Mouse (Mus musculus) heart, embryonic 15.5 days (tissue): ENCODE measurements at regions not wholly inside any gene's neighbourhood (a gene's known extent, or its start where the extent isn't known, plus 50 kb on each side); places are given as distances from the start of the nearest gene placed in this dataset.
"Not testable (repeated sequence)": the region's sequence is repeated elsewhere in the genome, so short reads cannot be mapped to it uniquely, and the experiment has no call there.

Experiments
- ATAC-seq: fragments of 200-750 bp; cut with Nextera tagmentation; replicated peaks from 2 replicates; pipeline ENCODE4 v1.8.0; 2017; ENCODE audit warnings: low read depth, moderate TSS enrichment; ENCODE audit not compliant: insufficient number of reproducible peaks, insufficient read depth, low FRiP score
- H3K27ac ChIP-seq: fragments of 300-500 bp; sonication (generic); 2 replicates; pipeline ENCODE4 v1.5.1; 2015; ENCODE audit warnings: mild to moderate bottlenecking, inconsistent platforms
- H3K27me3 ChIP-seq: fragments of 300-500 bp; sonication (generic); 2 replicates; pipeline ENCODE4 v1.6.1; 2015; ENCODE audit warnings: inconsistent platforms
- H3K36me3 ChIP-seq: fragments of 300-500 bp; sonication (generic); 2 replicates; pipeline ENCODE4 v1.6.1; 2015; ENCODE audit warnings: mild to moderate bottlenecking, inconsistent platforms
- H3K4me1 ChIP-seq: fragments of 300-500 bp; sonication (generic); replicated peaks from 2 replicates; pipeline ENCODE4 v1.6.1; 2015; ENCODE audit warnings: inconsistent platforms
- H3K4me2 ChIP-seq: fragments of 300-500 bp; sonication (generic); 2 replicates; pipeline ENCODE4 v1.6.1; 2015; ENCODE audit warnings: inconsistent platforms, mild to moderate bottlenecking, moderate library complexity
- H3K4me3 ChIP-seq: fragments of 300-500 bp; sonication (generic); 2 replicates; pipeline ENCODE4 v1.5.1; 2015; ENCODE audit warnings: mild to moderate bottlenecking, inconsistent platforms
- H3K9ac ChIP-seq: fragments of 300-500 bp; sonication (generic); 2 replicates; pipeline ENCODE4 v1.6.1; 2015; ENCODE audit warnings: mild to moderate bottlenecking, inconsistent platforms
- H3K9me3 ChIP-seq: fragments of 300-500 bp; sonication (generic); replicated peaks from 2 replicates; pipeline ENCODE4 v1.6.1; 2016; ENCODE audit warnings: inconsistent platforms
- WGBS: fragments of 180-500 bp; shearing (Covaris S2); methylation state at CpG from one replicate; pipeline ENCODE4 v1.1.7; 2015; ENCODE audit warnings: mixed read lengths; 5-methylcytosine and 5-hydroxymethylcytosine counted together

DNA sequence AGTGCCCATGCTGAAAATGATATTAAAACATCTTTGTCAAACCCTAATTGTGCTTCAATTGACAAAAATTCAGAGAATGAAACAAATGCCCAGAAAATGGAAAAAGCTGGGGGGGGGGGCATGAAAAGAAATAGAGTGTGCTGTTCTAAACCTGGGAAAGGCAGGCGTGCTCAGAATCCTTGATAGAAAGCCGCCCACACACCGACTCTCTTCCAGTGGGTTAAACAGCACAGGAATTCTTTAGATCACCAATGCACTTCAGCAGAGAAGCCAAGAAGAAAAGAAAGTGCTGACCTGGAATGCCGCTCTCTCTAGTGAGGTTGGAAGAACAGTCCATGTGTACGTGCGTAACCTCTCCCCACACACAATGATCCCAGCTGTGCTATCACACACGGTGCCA, 113.4 kb upstream of the Kcnk2 start:
- H3K4me3 ChIP-seq: no peak overlapping the region
- H3K27me3 ChIP-seq: no peaks in the 10 kb centered on the region
- H3K4me2 ChIP-seq: no peak overlapping the region
- no peak for ATAC-seq
- H3K9me3 ChIP-seq: no peaks in the 10 kb centered on the region
- H3K36me3 ChIP-seq: no peaks in the 10 kb centered on the region
- no peaks in the 10 kb centered on the region for H3K4me1 ChIP-seq
- WGBS: 65% methylated on average over 7 of the region's 7 CpGs
- H3K9ac ChIP-seq: no peak overlapping the region
- no peak overlapping the region for H3K27ac ChIP-seq

DNA sequence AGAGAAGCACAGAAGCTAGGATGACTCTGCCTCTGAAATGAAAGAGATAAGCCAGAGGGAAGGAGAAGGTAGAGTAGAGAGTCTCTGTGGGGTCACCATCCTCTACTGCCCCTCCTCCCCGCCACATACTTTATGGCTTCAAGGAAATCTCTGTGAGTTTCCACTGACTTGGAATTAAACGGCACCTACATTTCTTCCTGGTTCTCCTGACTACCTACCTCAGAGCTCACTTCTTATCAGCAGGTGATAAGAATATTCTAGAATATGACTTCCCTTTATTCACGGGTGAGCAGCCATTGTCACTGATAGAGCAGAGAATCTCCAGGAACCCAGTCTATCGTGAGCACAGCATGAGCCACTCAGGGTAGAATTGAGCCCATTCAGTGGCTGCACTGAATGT, 111.3 kb upstream of the Kcnk2 start:
- Histone ChIP-seq H3K4me1 (no peaks in the 10 kb centered on the region), H3K27me3 (no peaks in the 10 kb centered on the region), H3K9ac (no peak overlapping the region), H3K4me2 (no peak overlapping the region), H3K36me3 (no peaks in the 10 kb centered on the region), H3K9me3 (peaks cover 7% of the 10 kb centered on the region; the same call in 1 of the 2 replicates), H3K27ac (no peak overlapping the region), H3K4me3 (no peak overlapping the region)
- ATAC-seq: no peak
- WGBS: 65% methylated on average over 4 of the region's 4 CpGs

DNA sequence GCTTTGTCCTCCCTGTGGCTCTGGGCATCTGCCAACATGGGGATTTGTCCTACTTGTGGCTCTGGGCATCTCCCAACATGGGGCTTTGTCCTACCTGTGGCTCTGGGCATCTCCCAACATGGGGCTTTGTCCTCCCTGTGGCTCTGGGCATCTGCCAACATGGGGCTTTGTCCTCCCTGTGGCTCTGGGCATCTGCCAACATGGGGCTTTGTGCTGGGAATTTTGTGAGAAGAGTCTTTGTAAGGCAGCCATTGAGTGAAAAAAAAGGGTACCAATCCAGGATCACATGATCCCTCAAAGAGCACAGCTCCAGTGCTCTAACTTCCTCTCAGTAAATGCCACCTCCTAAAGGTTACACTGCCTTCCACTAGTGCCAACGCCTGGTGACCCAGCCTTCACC, 105.2 kb upstream of the Kcnk2 start:
- 81% methylated on average over 1 of the region's 1 CpGs for WGBS
- not testable (repeated sequence) for H3K4me3 ChIP-seq, H3K4me1 ChIP-seq, H3K4me2 ChIP-seq, H3K36me3 ChIP-seq, H3K27me3 ChIP-seq, H3K9me3 ChIP-seq, H3K9ac ChIP-seq, ATAC-seq, H3K27ac ChIP-seq

DNA sequence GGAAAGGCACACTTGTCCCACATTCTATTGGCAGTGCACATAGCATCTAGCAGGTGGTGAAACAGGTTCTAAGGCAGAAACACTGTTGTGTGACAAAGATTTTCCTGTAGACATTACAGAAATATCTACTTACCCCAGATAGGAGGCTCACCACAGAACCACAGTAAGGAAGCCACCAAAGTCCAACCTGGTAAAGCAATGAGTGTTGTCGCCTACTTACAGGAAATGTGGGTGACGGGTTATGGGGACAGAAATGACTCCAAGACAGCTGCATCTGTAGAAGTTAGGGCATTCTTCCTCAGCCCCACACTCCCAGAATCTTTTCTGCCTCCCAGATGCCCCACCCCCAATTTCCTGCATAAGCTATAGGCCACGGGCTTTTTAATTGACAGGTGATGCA, 97.6 kb upstream of the Kcnk2 start:
- H3K9me3 ChIP-seq: no peaks in the 10 kb centered on the region
- no peaks in the 10 kb centered on the region for H3K4me1 ChIP-seq
- ATAC-seq: no peak
- H3K4me3 ChIP-seq: no peak overlapping the region
- no peaks in the 10 kb centered on the region for H3K36me3 ChIP-seq
- no peak overlapping the region for H3K27ac ChIP-seq
- no peaks in the 10 kb centered on the region for H3K27me3 ChIP-seq
- WGBS: 57% methylated on average over 3 of the region's 3 CpGs
- no peak overlapping the region for H3K4me2 ChIP-seq
- no peak overlapping the region for H3K9ac ChIP-seq

DNA sequence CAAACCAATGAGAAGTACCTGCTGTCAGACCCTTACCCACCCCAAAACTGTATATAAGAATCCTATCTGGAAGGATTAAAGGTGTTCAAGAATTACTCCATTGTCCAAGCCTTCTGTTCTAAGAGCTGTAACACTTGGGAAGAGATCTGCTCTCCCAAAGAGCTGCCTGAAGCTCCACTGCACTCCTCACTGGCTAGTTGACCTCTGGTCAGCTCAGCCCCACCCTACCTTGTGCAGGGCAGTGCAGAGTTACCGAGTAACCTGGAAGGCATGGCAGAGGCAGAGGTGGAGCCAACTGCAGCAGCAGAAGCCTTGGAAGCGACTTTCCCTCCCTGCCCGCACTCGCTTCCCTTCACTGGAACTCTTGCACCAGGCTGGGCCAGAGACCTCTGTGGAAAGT, 97.1 kb upstream of the Kcnk2 start:
- Histone ChIP-seq H3K27me3 (no peaks in the 10 kb centered on the region), H3K4me3 (no peak overlapping the region), H3K9me3 (no peaks in the 10 kb centered on the region), H3K4me1 (no peaks in the 10 kb centered on the region), H3K36me3 (no peaks in the 10 kb centered on the region), H3K4me2 (no peak overlapping the region), H3K27ac (no peak overlapping the region), H3K9ac (no peak overlapping the region)
- 63% methylated on average over 4 of the region's 4 CpGs for WGBS
- no peak for ATAC-seq

DNA sequence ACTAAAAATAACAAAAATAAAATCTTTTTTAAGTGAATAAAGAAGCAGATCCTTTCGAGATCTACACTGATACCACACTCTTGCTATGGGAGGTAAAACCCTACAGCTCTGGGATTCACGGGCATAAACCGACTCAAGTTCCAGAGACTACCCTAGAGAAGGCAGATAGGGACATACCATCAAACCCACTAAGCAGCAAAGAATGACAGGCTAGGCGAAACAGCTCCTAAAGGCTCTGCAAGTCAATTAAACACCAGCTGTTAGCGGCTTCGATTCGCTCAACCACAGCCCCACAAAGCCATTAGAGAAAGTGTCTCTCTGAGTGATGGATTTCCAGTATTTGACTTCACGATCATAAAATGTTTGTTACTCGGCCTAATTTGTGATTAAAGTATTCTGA, 95.0 kb upstream of the Kcnk2 start:
- no peak overlapping the region for H3K4me3 ChIP-seq
- no peaks in the 10 kb centered on the region for H3K27me3 ChIP-seq
- no peak overlapping the region for H3K4me2 ChIP-seq
- H3K27ac ChIP-seq: no peak overlapping the region
- no peaks in the 10 kb centered on the region for H3K4me1 ChIP-seq
- H3K9me3 ChIP-seq: no peaks in the 10 kb centered on the region
- H3K36me3 ChIP-seq: no peaks in the 10 kb centered on the region
- 78% methylated on average over 9 of the region's 9 CpGs for WGBS
- ATAC-seq: no peak
- H3K9ac ChIP-seq: no peak overlapping the region

DNA sequence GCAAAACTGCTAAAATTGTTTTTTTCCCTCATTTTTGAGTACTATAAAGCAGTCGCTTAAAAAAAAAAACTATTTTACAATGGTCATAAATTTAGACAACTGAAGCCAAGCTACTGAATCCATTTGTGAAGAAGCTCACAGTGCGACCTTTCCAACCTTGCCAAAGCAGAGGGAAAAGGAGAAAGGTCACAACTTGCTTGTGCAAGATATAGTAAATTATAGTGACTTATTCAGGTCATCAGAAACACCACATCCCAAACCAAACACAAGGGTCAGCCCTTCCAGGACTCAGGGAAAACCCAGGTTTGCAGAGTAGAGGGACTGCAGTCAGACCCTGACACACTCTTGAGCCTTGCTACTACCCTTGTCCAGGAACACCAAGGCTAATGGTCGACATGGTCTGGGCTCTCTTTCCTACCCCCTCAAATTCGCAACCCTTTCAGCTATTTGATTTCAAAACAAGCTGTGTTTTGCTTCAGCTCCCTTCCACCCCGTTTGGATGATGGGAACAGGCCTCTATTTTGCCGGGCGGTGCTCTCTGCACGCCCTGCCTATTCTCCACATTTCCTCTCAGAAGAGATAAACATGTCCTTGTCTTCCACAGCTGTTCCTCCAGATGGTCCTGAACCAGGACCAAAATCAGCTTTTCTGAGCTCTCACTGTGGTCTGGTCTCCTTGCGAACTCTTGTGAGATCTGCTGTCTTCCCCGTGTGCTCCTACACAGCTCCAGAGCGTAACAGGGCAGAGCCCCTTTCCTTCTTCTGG, 93.5 kb upstream of the Kcnk2 start:
- 0 out of 2 replicates have a peak, but pooled peaks have one; percentile 47 for ATAC-seq
- no peak overlapping the region for H3K4me3 ChIP-seq
- no peak overlapping the region for H3K9ac ChIP-seq
- 61% methylated on average over 11 of the region's 11 CpGs for WGBS
- H3K27me3 ChIP-seq: no peaks in the 10 kb centered on the region
- no peaks in the 10 kb centered on the region for H3K4me1 ChIP-seq
- no peaks in the 10 kb centered on the region for H3K36me3 ChIP-seq
- H3K9me3 ChIP-seq: no peaks in the 10 kb centered on the region
- no peak overlapping the region for H3K4me2 ChIP-seq
- no peak overlapping the region for H3K27ac ChIP-seq

DNA sequence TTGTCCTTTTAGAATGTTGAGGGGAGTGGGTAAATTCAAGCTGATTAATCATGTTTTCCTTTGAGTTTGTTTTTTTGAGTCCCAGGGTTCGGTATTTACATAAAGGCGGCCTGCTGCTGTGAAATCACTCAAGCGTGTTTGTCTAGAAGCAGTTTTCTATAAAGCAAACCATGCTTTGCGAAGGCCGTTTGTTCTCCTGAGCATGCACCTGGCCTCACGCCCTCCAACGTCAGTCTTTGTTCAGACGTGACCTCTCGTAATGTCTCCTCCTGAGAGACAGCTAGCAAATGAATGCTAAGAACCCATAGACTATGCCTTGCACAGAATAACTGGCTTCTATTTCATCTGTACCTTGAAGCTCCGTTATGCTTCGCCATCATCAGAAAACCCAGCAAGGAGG, 92.8 kb upstream of the Kcnk2 start:
- Histone ChIP-seq H3K4me2 (no peak overlapping the region), H3K27ac (no peak overlapping the region), H3K9ac (no peak overlapping the region), H3K4me1 (no peaks in the 10 kb centered on the region), H3K4me3 (no peak overlapping the region), H3K9me3 (no peaks in the 10 kb centered on the region), H3K27me3 (no peaks in the 10 kb centered on the region), H3K36me3 (no peaks in the 10 kb centered on the region)
- ATAC-seq: no peak
- WGBS: 83% methylated on average over 11 of the region's 11 CpGs

DNA sequence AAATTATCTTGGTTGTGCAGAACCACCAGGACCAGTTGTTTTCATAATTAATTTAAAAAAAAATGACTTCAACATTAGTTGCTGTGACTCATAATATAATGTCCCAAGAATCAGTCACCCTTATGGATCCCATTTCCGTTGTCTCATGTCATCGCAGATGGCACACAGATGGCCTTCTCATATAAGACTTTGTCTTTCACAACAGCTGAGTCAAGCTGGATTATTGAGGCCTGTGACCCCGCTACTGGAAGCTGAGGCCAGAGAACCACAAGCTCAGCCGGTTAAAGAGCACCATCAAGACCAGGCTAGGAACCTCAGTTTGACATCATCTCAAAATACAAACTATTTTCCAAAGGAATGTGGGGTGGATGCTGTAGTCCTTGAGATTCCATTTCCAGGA, 83.3 kb upstream of the Kcnk2 start:
- Histone ChIP-seq H3K27ac (no peak overlapping the region), H3K27me3 (no peaks in the 10 kb centered on the region), H3K36me3 (no peaks in the 10 kb centered on the region), H3K4me1 (no peaks in the 10 kb centered on the region), H3K4me2 (no peak overlapping the region), H3K9ac (no peak overlapping the region), H3K4me3 (no peak overlapping the region), H3K9me3 (no peaks in the 10 kb centered on the region)
- ATAC-seq: no peak
- WGBS: 86% methylated on average over 4 of the region's 4 CpGs

DNA sequence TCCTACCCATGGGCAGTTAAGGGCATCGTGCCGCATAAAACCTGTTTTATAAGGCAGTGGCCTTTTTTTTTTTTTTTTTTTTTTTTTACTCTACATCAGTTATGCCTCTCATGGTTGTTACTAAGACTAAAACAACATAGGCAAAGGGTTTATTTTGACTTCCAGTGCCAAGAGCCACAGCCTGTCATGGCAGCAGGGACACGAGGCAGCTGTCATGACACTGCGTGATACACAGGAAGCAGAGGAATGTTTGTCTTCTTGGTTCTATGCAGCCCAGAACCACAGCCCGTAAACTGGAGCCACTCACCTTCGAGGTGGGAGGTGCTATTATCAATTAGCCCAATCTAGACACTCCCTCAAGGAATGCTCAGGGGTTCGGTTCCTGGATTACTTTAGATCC, 81.3 kb upstream of the Kcnk2 start:
- H3K4me2 ChIP-seq: no peak overlapping the region
- H3K4me1 ChIP-seq: no peaks in the 10 kb centered on the region
- no peaks in the 10 kb centered on the region for H3K36me3 ChIP-seq
- 76% methylated on average over 7 of the region's 7 CpGs for WGBS
- no peaks in the 10 kb centered on the region for H3K27me3 ChIP-seq
- no peak overlapping the region for H3K4me3 ChIP-seq
- no peak for ATAC-seq
- H3K9me3 ChIP-seq: no peaks in the 10 kb centered on the region
- no peak overlapping the region for H3K9ac ChIP-seq
- H3K27ac ChIP-seq: no peak overlapping the region

DNA sequence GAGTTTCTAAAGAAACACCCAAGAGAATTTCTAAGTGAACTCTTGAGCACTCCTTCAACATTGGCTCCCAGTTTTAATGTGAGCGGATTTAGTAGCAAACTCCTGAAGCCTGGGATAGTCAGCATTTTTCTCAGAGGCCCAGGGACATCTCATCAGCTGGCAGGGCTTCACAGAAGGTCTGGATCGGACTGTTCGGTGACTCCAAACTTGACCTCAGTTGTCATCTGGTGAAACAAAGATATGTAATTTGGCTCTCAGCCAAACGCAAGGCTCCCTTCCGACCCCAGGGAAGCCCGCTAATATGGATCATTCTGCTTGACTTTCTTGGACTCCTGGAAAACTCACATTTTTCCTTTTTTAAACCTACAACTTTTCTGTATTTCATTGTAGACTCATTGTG, 76.0 kb upstream of the Kcnk2 start:
- no peaks in the 10 kb centered on the region for H3K27me3 ChIP-seq
- no peak overlapping the region for H3K9ac ChIP-seq
- no peaks in the 10 kb centered on the region for H3K36me3 ChIP-seq
- H3K4me3 ChIP-seq: no peak overlapping the region
- H3K4me2 ChIP-seq: no peak overlapping the region
- H3K9me3 ChIP-seq: no peaks in the 10 kb centered on the region
- 37% methylated on average over 6 of the region's 6 CpGs for WGBS
- no peaks in the 10 kb centered on the region for H3K4me1 ChIP-seq
- H3K27ac ChIP-seq: no peak overlapping the region
- ATAC-seq: no peak

DNA sequence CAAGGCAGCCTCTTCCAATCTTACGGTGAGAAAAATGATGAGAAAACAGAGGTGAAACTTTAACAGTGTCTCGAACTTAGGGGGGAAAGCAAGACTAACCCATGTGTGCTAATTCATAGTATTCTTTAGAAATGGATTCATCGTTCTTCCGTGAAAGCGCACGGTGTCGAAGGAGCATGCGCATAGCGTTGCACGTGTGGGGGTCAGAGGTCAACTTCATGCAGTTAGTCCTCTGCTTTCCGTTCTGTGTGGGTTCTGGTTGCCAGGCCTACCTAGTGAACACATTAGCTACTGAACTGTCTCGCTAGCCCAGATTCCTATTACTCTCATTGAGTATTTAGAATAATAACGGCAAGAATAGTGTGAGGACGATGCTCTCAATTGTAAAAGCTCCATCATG, 74.7 kb upstream of the Kcnk2 start:
- Histone ChIP-seq H3K9me3 (no peaks in the 10 kb centered on the region), H3K27me3 (no peaks in the 10 kb centered on the region), H3K36me3 (no peaks in the 10 kb centered on the region), H3K4me2 (no peak overlapping the region), H3K4me3 (no peak overlapping the region), H3K9ac (no peak overlapping the region), H3K4me1 (no peaks in the 10 kb centered on the region), H3K27ac (no peak overlapping the region)
- ATAC-seq: no peak
- 92% methylated on average over 14 of the region's 14 CpGs for WGBS
